Mouse (Mus musculus) forebrain, embryonic 10.5 days (tissue): ENCODE data around the gene Jmjd7. TPM values are rescaled to one million over a fixed set of nuclear protein-coding genes. Genes with fewer than 3 reads are reported as not detected.

Source experiments
- DNase-seq: peaks from one replicate; pipeline ENCODE4 v3.0.0-alpha.2; 2017; ENCODE audit warnings: low spot score; ENCODE audit errors: extremely low spot score
- H3K27ac ChIP-seq: fragments of 300-500 bp; sonication (generic); 2 replicates; pipeline ENCODE4 v1.5.1; 2016; ENCODE audit warnings: mild to moderate bottlenecking
- H3K27me3 ChIP-seq: fragments of 300-500 bp; sonication (generic); 2 replicates; pipeline ENCODE4 v1.6.1; 2016; ENCODE audit warnings: mild to moderate bottlenecking; ENCODE audit not compliant: poor library complexity, severe bottlenecking
- H3K36me3 ChIP-seq: fragments of 300-500 bp; sonication (generic); replicated peaks from 2 replicates; pipeline ENCODE4 v1.6.1; 2016; ENCODE audit warnings: mild to moderate bottlenecking, moderate library complexity
- H3K4me1 ChIP-seq: fragments of 300-500 bp; sonication (generic); 2 replicates; pipeline ENCODE4 v1.6.1; 2016
- H3K4me3 ChIP-seq: fragments of 300-500 bp; sonication (generic); 2 replicates; pipeline ENCODE4 v1.5.1; 2016; ENCODE audit warnings: mild to moderate bottlenecking, moderate library complexity
- H3K9me3 ChIP-seq: fragments of 300-500 bp; sonication (generic); 2 replicates; pipeline ENCODE4 v1.6.1; 2016; ENCODE audit warnings: mild to moderate bottlenecking, moderate library complexity
- WGBS: fragments of 180-500 bp; shearing (Covaris S2); methylation state at CpG from one replicate; pipeline ENCODE4 v1.1.7; 2016; 5-methylcytosine and 5-hydroxymethylcytosine counted together
- polyA plus RNA-seq: library from polyadenylated mRNA; unstranded; fragments of >200 nt; fragmentation: Nextera tagmentation; extraction: Ambion mirVana; gene quantifications from 2 replicates; pipeline ENCODE4 v1.2.1, GENCODE M21; 2016

The Jmjd7 gene
- polyA plus RNA-seq, 1 experiment from 2014 or later = 24.9 TPM

GRCm38 (mm10) chr2:120049632-120050274, 22.5 kb downstream of the Jmjd7 start:
- no peak overlapping the region for H3K4me3 ChIP-seq
- H3K9me3 ChIP-seq = no peaks in the 10 kb centered on the region
- peaks cover 7% of the 10 kb centered on the region for H3K4me1 ChIP-seq
- 58% methylated on average over 10 of the region's 10 CpGs for WGBS
- no peaks in the 10 kb centered on the region for H3K27me3 ChIP-seq
- peak; percentile 26 for DNase-seq
- no peak overlapping the region for H3K27ac ChIP-seq
- H3K36me3 ChIP-seq = no peaks in the 10 kb centered on the region

GRCm38 (mm10) chr2:120051405-120051804, 24.1 kb downstream of the Jmjd7 start:
- Histone ChIP-seq H3K27me3 (no peaks in the 10 kb centered on the region), H3K9me3 (no peaks in the 10 kb centered on the region), H3K36me3 (no peaks in the 10 kb centered on the region), H3K4me3 (no peak overlapping the region), H3K4me1 (peaks cover under 1% of the 10 kb centered on the region; the same call in 1 of the 2 replicates), H3K27ac (no peak overlapping the region)
- WGBS = 74% methylated on average over 6 of the region's 6 CpGs
- DNase-seq = no peak

GRCm38 (mm10) chr2:120054771-120055552, 27.7 kb downstream of the Jmjd7 start:
- no peaks in the 10 kb centered on the region for H3K9me3 ChIP-seq
- no peak overlapping the region for H3K27ac ChIP-seq
- 91% methylated on average over 12 of the region's 12 CpGs for WGBS
- H3K36me3 ChIP-seq = no peaks in the 10 kb centered on the region
- H3K4me1 ChIP-seq = peaks cover 8% of the 10 kb centered on the region
- DNase-seq = no peak
- no peak overlapping the region for H3K4me3 ChIP-seq
- no peaks in the 10 kb centered on the region for H3K27me3 ChIP-seq

- Histone ChIP-seq H3K9me3 (no peaks in the 10 kb centered on the region), H3K4me3 (no peak overlapping the region), H3K27ac (no peak overlapping the region), H3K27me3 (no peaks in the 10 kb centered on the region), H3K4me1 (peaks cover 18% of the 10 kb centered on the region), H3K36me3 (no peaks in the 10 kb centered on the region)
- no peak for DNase-seq
- 89% methylated on average over 10 of the region's 10 CpGs for WGBS
These were observed 28.6 kb downstream of the Jmjd7 start for GRCm38 (mm10) chr2:120055923-120056322.

GRCm38 (mm10) chr2:120058818-120059217, 31.5 kb downstream of the Jmjd7 start:
- H3K27me3 ChIP-seq = no peaks in the 10 kb centered on the region
- no peaks in the 10 kb centered on the region for H3K36me3 ChIP-seq
- DNase-seq = no peak
- no peak overlapping the region for H3K4me3 ChIP-seq
- peaks cover 21% of the 10 kb centered on the region for H3K4me1 ChIP-seq
- no peaks in the 10 kb centered on the region for H3K9me3 ChIP-seq
- 86% methylated on average over 4 of the region's 4 CpGs for WGBS
- H3K27ac ChIP-seq = no peak overlapping the region

- H3K27me3 ChIP-seq = no peaks in the 10 kb centered on the region
- WGBS = 78% methylated on average over 3 of the region's 3 CpGs
- H3K4me3 ChIP-seq = no peak overlapping the region
- no peaks in the 10 kb centered on the region for H3K9me3 ChIP-seq
- H3K27ac ChIP-seq = no peak overlapping the region
- no peak for DNase-seq
- peaks cover 21% of the 10 kb centered on the region for H3K4me1 ChIP-seq
- no peaks in the 10 kb centered on the region for H3K36me3 ChIP-seq
These were observed 32.2 kb downstream of the Jmjd7 start for GRCm38 (mm10) chr2:120059466-120059865.

GRCm38 (mm10) chr2:120060190-120060589, 32.9 kb downstream of the Jmjd7 start:
- no peaks in the 10 kb centered on the region for H3K9me3 ChIP-seq
- DNase-seq = no peak
- H3K4me3 ChIP-seq = no peak overlapping the region
- H3K27ac ChIP-seq = no peak overlapping the region
- 71% methylated on average over 6 of the region's 6 CpGs for WGBS
- H3K4me1 ChIP-seq = peaks cover 21% of the 10 kb centered on the region
- no peaks in the 10 kb centered on the region for H3K36me3 ChIP-seq
- H3K27me3 ChIP-seq = no peaks in the 10 kb centered on the region

- Histone ChIP-seq H3K4me1 (peaks cover 21% of the 10 kb centered on the region), H3K27me3 (no peaks in the 10 kb centered on the region), H3K9me3 (no peaks in the 10 kb centered on the region), H3K27ac (no peak overlapping the region), H3K36me3 (no peaks in the 10 kb centered on the region), H3K4me3 (no peak overlapping the region)
- 77% methylated on average over 9 of the region's 9 CpGs for whole genome bisulfite sequencing
- DNase-seq = no peak
These were observed 33.4 kb downstream of the Jmjd7 start for GRCm38 (mm10) chr2:120060651-120061050.

GRCm38 (mm10) chr2:120062248-120062647, 35.0 kb downstream of the Jmjd7 start:
- Histone ChIP-seq H3K36me3 (no peaks in the 10 kb centered on the region), H3K27ac (no peak overlapping the region), H3K27me3 (no peaks in the 10 kb centered on the region), H3K4me1 (peaks cover 22% of the 10 kb centered on the region), H3K4me3 (no peak overlapping the region), H3K9me3 (no peaks in the 10 kb centered on the region)
- 90% methylated on average over 8 of the region's 8 CpGs for WGBS
- no peak for DNase-seq

GRCm38 (mm10) chr2:120064639-120065038, 37.4 kb downstream of the Jmjd7 start:
- no peak for DNase-seq
- no peak overlapping the region for H3K4me3 ChIP-seq
- peaks cover 3% of the 10 kb centered on the region for H3K27me3 ChIP-seq

GRCm38 (mm10) chr2:120065243-120065642, 38.0 kb downstream of the Jmjd7 start:
- no peaks in the 10 kb centered on the region for H3K9me3 ChIP-seq
- no peak for DNase-seq
- H3K4me1 ChIP-seq = peaks cover 27% of the 10 kb centered on the region
- H3K27ac ChIP-seq = no peak overlapping the region
- peaks cover 7% of the 10 kb centered on the region for H3K27me3 ChIP-seq
- WGBS = 90% methylated on average over 10 of the region's 10 CpGs
- no peak overlapping the region for H3K4me3 ChIP-seq
- no peaks in the 10 kb centered on the region for H3K36me3 ChIP-seq

More at GRCm38 (mm10) chr2:120064639-120065038, 37.4 kb downstream of the Jmjd7 start:
- Histone ChIP-seq H3K36me3 (no peaks in the 10 kb centered on the region), H3K9me3 (no peaks in the 10 kb centered on the region), H3K27ac (no peak overlapping the region), H3K4me1 (peaks cover 33% of the 10 kb centered on the region)
- WGBS = 87% methylated on average over 6 of the region's 6 CpGs

- H3K4me1 ChIP-seq = peaks cover 17% of the 10 kb centered on the region
These were observed 38.9 kb downstream of the Jmjd7 start for GRCm38 (mm10) chr2:120066224-120066623.

More at GRCm38 (mm10) chr2:120066224-120066623, 38.9 kb downstream of the Jmjd7 start:
- 87% methylated on average over 3 of the region's 3 CpGs for WGBS
- H3K27ac ChIP-seq = no peak overlapping the region
- DNase-seq = no peak
- H3K27me3 ChIP-seq = peaks cover 7% of the 10 kb centered on the region
- no peaks in the 10 kb centered on the region for H3K9me3 ChIP-seq
- H3K4me3 ChIP-seq = no peak overlapping the region
- H3K36me3 ChIP-seq = no peaks in the 10 kb centered on the region
